Mouse (Mus musculus) thymus, postnatal 0 days (tissue): ENCODE data around the gene Fam187b. TPM values are rescaled to one million over a fixed set of nuclear protein-coding genes. Genes with fewer than 3 reads are reported as not detected.
"Not testable (repeated sequence)": the region's sequence is repeated elsewhere in the genome, so short reads cannot be mapped to it uniquely, and the experiment has no call there.

Experiments used
- DNase-seq: peaks from one replicate; pipeline ENCODE4 v3.0.0-alpha.2; 2015; ENCODE audit warnings: low spot score
- polyA plus RNA-seq: library from polyadenylated mRNA; unstranded; fragments of >200 nt; fragmentation: Nextera tagmentation; extraction: Ambion mirVana; gene quantifications from 2 replicates; pipeline ENCODE4 v1.2.1, GENCODE M21; 2015

Fam187b gene
- polyA plus RNA-seq: 1.3 and 1.6 TPM in 2 replicates

- DNase-seq: peak; percentile 90
Measured at GRCm38 (mm10) chr7:30973501-30974289, at the start of gene Fam187b. Gene Fam187b (plus strand): TSS chr7:30973790.

- DNase-seq: no peak
Measured at GRCm38 (mm10) chr7:30924071-30924470, 49.5 kb upstream of the Fam187b start.

GRCm38 (mm10) chr7:30924581-30924980 is 49.0 kb upstream of the Fam187b start, which contains the start of gene Hamp2:
Gene Hamp2 (minus strand): TSS chr7:30924681.
- not testable (repeated sequence) for DNase-seq

GRCm38 (mm10) chr7:30935422-30936099 is 38.0 kb upstream of the Fam187b start:
- not testable (repeated sequence) for DNase-seq

- not testable (repeated sequence) for DNase-seq
Measured at GRCm38 (mm10) chr7:30940070-30940469, 33.5 kb upstream of the Fam187b start.

- DNase-seq: not testable (repeated sequence)
Measured at GRCm38 (mm10) chr7:30942365-30942764, 31.2 kb upstream of the Fam187b start.

- no peak for DNase-seq
Measured at GRCm38 (mm10) chr7:30943909-30944635, 29.5 kb upstream of the Fam187b start, which contains the start of gene Hamp. Gene Hamp (minus strand): TSS chr7:30944032.

GRCm38 (mm10) chr7:30944706-30945105 is 28.9 kb upstream of the Fam187b start:
- not testable (repeated sequence) for DNase-seq

- DNase-seq: not testable (repeated sequence)
Measured at GRCm38 (mm10) chr7:30945466-30945865, 28.1 kb upstream of the Fam187b start.

GRCm38 (mm10) chr7:30945876-30946275 is 27.7 kb upstream of the Fam187b start:
- DNase-seq: no peak

- DNase-seq: not testable (repeated sequence)
Measured at GRCm38 (mm10) chr7:30949902-30950301, 23.7 kb upstream of the Fam187b start.

- DNase-seq: no peak
Measured at GRCm38 (mm10) chr7:30952441-30953265, 20.9 kb upstream of the Fam187b start.

- no peak for DNase-seq
Measured at GRCm38 (mm10) chr7:30953459-30953858, 20.1 kb upstream of the Fam187b start.

GRCm38 (mm10) chr7:30954036-30954435 is 19.6 kb upstream of the Fam187b start:
- no peak for DNase-seq

GRCm38 (mm10) chr7:30954971-30955520 is 18.5 kb upstream of the Fam187b start:
- DNase-seq: no peak

GRCm38 (mm10) chr7:30955584-30956356 is 17.8 kb upstream of the Fam187b start:
- DNase-seq: peak; percentile 64

GRCm38 (mm10) chr7:30956357-30956751 is 17.2 kb upstream of the Fam187b start:
- DNase-seq: peak; percentile 65

GRCm38 (mm10) chr7:30956756-30957366 is 16.7 kb upstream of the Fam187b start, which contains the start of gene Usf2:
Gene Usf2 (minus strand): TSS chr7:30956803.
- DNase-seq: peak; percentile 68

- DNase-seq: peak; percentile 92
Measured at GRCm38 (mm10) chr7:30957367-30957783, 16.2 kb upstream of the Fam187b start.
